Mouse (Mus musculus): ENCODE data around the gene Nup85. TPM values are rescaled to one million over a fixed set of nuclear protein-coding genes. Genes with fewer than 3 reads are reported as not detected.

Gene Nup85
- 51.0 and 59.5 TPM in 2 replicates for polyA plus RNA-seq (2012; rRNA removed)

DNA sequence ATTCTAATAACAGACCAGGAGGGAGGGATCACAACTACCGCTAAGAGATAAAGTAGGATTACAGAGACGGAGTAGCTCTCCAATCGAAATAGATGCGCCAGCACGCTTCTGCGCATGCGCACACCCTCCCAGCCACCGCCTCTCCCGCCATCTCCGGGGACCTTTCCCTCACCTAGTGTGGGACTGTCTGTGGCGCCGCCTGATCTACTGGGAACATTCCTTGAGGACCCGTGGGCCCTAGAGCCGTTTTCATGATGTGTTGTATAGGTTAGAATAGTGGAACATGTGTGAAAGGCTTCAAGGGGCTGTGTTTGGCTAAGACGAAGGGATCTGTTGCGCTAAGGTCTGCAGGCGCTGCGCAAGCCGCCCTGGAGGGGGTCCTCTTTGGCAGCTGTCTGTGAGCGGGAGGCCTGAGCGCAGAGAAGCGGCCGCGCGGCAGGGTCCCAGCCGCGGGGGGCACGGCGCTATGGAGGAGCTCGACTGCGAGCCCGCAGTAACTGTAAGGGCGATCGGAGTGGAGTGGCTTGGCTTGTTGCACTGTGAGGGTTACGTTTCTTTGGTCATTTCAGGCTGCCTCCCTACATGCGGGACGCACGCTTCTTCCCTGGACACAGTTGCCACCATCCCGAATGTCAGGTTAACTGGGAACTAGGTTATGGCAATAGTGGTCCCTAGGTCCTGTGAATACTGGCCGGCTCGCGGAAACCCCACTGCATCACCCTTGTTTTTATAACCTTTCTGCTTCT, at the start of gene Nup85:
Nup85 (plus strand) TSS at position 371 of the 746 bp plus-strand sequence.

DNA sequence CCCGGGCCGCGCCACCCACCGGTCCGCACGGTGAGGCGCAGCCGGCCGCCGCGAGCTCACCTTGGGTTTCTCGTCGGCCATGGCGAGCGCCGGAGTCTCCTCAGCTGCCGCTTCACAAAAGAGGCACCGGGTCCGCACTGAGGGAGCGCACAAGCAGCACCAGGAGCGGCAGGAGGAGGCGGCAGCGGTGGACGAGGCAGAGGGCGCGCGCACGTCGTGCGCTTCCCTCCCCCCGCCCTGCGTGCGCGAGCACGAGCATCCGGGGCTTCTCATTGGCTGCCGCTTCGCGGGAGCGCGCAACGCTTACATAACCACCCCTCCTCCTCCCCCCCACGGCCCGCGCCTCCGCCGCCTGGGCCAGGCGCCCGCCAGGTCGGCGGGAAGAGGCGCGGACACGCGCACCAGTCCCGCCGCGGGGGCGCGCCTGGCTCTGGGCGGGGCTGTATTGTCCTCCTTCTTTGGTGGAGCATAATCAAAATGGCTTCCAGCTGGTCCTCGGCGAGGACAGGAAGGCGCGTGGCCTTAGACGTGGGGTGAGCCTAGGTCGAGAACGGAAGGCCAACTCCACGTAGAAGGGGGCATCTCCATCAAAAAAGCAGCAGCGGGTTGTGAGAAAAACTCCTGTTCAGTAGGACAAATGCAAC, 28.1 kb upstream of the Nup85 start, which contains the start of gene Sumo2:
Sumo2 (minus strand) TSS at position 239 of the 644 bp plus-strand sequence.

DNA sequence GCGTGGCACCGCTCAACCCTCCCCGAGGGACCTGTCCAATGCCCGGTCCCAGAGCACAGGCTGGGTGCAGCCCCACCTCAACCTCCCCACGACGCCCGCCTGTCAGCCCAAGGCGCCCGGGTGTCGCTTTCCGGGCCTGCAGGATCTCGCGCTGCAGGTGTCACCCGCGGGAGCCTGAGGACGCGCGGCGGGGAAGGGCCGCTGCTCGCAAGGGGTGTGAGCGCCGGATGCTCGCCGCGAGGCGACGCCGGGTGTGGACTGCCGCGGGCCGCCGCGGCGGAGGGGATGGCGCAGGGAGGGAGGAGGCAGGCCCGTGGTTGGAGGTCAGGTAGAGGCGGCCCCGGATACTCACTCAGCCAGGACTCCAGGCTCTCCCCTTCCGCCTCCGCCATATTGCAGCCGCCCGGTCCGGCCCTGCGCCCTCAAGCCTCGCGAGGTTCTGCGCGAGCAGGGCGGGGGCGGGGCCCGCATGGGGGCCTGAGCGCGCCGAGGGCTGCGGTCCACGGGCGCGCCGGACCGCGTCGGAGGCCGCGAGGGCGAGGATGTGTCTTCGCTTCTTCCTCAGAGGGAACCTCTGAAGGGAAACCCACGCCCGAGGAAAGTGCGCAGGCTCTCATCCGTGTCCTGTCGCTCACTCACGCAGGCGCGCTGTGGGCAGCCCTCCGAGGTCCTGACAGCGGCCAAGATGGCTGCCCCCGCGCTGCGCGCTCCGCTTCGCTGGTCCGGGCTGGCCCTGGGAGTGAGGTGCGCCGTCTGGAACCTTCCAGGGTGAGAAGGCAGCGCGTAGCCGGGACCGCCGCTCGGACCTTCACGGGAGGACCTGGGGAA, 39.5 kb downstream of the Nup85 start, which contains the start of the genes Mrps7 and Gga3:
Mrps7 (plus strand) TSS at position 450 of the 828 bp plus-strand sequence.
Gga3 (minus strand) TSS at position 576 of the 828 bp plus-strand sequence.

DNA sequence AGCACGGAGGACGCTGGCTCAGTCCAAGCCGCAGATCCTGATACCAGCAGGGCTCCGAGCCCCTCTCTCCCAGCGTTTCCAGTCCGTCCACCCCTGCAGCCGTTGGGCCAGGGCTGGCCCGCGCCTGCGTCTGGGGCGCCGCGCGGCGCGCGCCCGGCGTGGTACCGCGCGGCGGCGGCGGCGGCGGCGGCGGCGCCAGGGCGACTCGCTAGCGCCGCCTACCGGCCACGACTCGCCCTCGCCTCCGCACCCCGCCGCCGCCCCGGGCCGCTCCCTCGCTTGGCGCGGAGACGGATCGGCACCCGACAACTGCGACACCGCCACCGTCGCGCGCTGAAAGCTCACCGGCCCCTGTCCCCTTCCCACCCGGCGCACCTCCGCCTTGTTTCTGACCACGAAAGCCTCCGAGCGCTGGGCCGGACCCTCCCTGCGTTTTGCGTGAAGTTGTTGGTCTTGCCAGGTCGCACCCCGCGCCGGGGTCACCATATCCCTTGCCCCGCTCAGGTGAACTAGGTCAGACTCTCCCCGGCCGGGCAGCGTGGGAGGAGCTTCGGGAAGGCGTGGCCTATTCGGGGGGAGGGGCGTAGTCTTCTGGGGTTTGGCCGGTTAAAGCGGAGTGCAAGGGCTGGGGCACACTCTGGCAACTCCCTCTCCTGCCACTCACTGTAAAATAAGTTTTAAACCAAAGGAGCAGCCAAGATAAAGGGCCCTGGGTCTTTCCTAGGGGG, 48.3 kb downstream of the Nup85 start, which contains the start of gene Mif4gd:
Mif4gd (minus strand) TSS at position 560 of the 728 bp plus-strand sequence.

DNA sequence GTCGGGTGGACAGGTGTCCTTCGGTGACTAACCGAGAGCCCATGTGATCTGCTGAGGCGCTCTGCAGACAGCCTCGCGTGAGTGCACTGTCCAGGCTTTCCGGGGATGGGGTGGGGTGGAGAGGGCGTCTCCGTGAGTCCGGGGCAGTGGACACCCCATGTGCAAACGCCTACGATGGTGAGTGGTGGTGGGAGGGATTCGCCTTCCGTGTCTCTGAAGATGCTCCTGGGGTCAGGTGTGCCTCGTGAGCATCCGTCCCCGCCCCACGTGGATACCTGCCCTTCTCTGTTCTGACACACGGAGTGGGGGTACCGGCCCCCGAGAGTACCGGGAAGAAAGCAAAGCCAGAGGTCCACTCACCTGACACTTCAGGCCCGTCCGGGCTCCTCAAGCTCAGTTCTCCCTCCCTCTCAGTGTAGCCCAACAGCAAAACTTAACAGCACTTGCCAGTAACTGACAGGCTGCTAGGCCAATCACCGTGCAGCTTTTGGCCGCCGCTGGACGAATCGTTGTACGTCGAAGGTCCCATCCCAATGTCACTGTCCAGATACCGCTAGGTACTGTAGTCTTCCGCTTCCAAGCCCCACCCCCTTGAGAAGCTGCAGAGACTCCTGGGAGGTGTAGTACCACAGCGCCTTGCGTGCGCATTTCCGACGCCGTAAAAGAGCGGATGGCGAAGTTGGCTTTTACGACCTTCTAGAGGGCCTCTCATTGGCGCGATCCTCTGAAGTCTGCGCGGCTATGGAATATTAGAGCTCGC, 63.7 kb downstream of the Nup85 start, which contains the start of gene Slc25a19:
Slc25a19 (minus strand) TSS at position 591 of the 760 bp plus-strand sequence.

Other genes starting within 250 kb of the Nup85 start
- 9.8 and 10.6 TPM in 2 replicates for gene Ush1g, start 242.4 kb upstream of the Nup85 start, polyA plus RNA-seq (2012; rRNA removed)
- gene Otop3, start 229.7 kb upstream of the Nup85 start, polyA plus RNA-seq (2012; rRNA removed): not detected in 2 replicates
- gene Hid1, start 196.7 kb upstream of the Nup85 start, polyA plus RNA-seq (2012; rRNA removed): 20.6 and 25.5 TPM in 2 replicates
- 38.3 and 39.4 TPM in 2 replicates for gene Cdr2l, start 182.5 kb upstream of the Nup85 start, polyA plus RNA-seq (2012; rRNA removed)
- gene Mrpl58, start 160.7 kb upstream of the Nup85 start, polyA plus RNA-seq (2012; rRNA removed): 82.6 and 93.1 TPM in 2 replicates
- gene Atp5h, start 144.5 kb upstream of the Nup85 start, polyA plus RNA-seq (2012; rRNA removed): 25.6 and 65.5 TPM in 2 replicates
- 37.4 and 39.1 TPM in 2 replicates for gene Kctd2, start 144.3 kb upstream of the Nup85 start, polyA plus RNA-seq (2012; rRNA removed)
- gene Trim80, start 123.9 kb upstream of the Nup85 start, polyA plus RNA-seq (2012; rRNA removed): 0.94 and 1.3 TPM in 2 replicates
- 0.41 and 0.72 TPM in 2 replicates for gene Slc16a5, start 102.0 kb upstream of the Nup85 start, polyA plus RNA-seq (2012; rRNA removed)
- gene Armc7, start 88.8 kb upstream of the Nup85 start, polyA plus RNA-seq (2012; rRNA removed): 11.9 and 15.6 TPM in 2 replicates
- gene Nt5c, start 72.6 kb upstream of the Nup85 start, polyA plus RNA-seq (2012; rRNA removed): 67.3 and 81.9 TPM in 2 replicates
- gene Jpt1, start 50.0 kb upstream of the Nup85 start, polyA plus RNA-seq (2012; rRNA removed): 203 and 234 TPM in 2 replicates
- gene Sumo2, start 28.2 kb upstream of the Nup85 start, polyA plus RNA-seq (2012; rRNA removed): 22.0 and 29.5 TPM in 2 replicates
- 22.3 and 27.0 TPM in 2 replicates for gene Mrps7, start 39.5 kb downstream of the Nup85 start, polyA plus RNA-seq (2012; rRNA removed)
- 26.1 and 30.8 TPM in 2 replicates for gene Gga3, start 39.6 kb downstream of the Nup85 start, polyA plus RNA-seq (2012; rRNA removed)
- gene Mif4gd, start 48.5 kb downstream of the Nup85 start, polyA plus RNA-seq (2012; rRNA removed): 108 and 116 TPM in 2 replicates
- 45.4 and 67.4 TPM in 2 replicates for gene Slc25a19, start 63.9 kb downstream of the Nup85 start, polyA plus RNA-seq (2012; rRNA removed)
- 41.2 and 50.6 TPM in 2 replicates for gene Grb2, start 144.2 kb downstream of the Nup85 start, polyA plus RNA-seq (2012; rRNA removed)
- gene Tmem94, start 201.0 kb downstream of the Nup85 start, polyA plus RNA-seq (2012; rRNA removed): 119 and 128 TPM in 2 replicates
- gene Caskin2, start 249.2 kb downstream of the Nup85 start, polyA plus RNA-seq (2012; rRNA removed): 60.9 and 66.5 TPM in 2 replicates